Mouse (Mus musculus): ENCODE results near the gene Iars2. TPM values are rescaled to one million over a fixed set of nuclear protein-coding genes. Genes with fewer than 3 reads are reported as not detected.

Iars2 gene
- polyA plus RNA-seq, 1 experiment = 72.7 TPM

DNA sequence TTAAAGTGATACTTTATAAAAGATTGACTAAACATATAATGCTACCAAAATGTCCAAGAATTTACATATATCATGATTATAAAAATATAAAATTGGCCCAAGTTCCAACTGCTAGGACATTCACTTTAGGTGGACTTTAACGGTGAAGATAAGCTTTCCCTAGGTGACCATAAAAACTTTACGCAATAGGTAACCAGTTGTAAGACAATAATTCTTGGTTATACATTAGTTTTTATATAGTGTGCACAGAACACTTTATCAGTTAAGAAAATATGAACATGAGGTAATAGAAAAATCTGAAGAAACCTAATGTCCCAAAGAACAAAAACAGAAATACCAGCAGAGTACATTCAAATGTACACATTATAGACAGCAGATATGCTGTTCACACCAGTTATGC is 20.9 kb downstream of the Iars2 start:
- Histone ChIP-seq H3K4me3 (ENCODE audit: insufficient read depth, low read depth, low read length) (no peak overlapping the region), H3K4me1 (ENCODE audit: control insufficient read depth, insufficient read depth, insufficient read length, low read length) (no peaks in the 10 kb centered on the region; the same call in 1 of the 2 replicates), H3K27ac (replicated peaks; ENCODE audit: low read depth, low read length) (peak overlapping the region; percentile 83)

DNA sequence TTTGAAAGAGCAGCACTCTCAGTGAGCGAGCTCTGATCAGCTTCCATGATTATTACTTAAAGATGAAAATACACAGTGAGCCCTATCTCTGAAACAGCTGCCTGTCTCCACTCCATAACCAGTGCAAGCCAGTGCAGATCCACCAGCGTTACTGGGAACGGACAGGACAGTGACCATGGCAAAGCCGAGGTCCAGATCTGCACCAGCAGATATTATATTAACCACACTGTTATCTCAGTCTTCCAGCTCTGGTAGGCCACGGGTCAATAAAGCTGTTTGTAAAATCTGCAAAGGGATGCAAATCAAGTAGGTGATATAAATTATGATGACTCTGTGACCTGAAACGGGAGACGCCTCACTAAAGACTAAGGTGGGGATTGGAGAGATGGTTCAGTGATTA is 21.6 kb downstream of the Iars2 start:
- H3K27ac ChIP-seq (replicated peaks; ENCODE audit: low read depth, low read length) = no peak overlapping the region
- no peaks in the 10 kb centered on the region; the same call in 1 of the 2 replicates for H3K4me1 ChIP-seq (ENCODE audit: control insufficient read depth, insufficient read depth, insufficient read length, low read length)
- no peak overlapping the region for H3K4me3 ChIP-seq (ENCODE audit: insufficient read depth, low read depth, low read length)

- H3K27ac ChIP-seq (replicated peaks; ENCODE audit: low read depth, low read length) = no peak overlapping the region
- H3K4me1 ChIP-seq (ENCODE audit: control insufficient read depth, insufficient read depth, insufficient read length, low read length) = no peaks in the 10 kb centered on the region; the same call in 1 of the 2 replicates
- H3K4me3 ChIP-seq (ENCODE audit: insufficient read depth, low read depth, low read length) = no peak overlapping the region
These were observed 22.4 kb downstream of the Iars2 start for GRCm38 (mm10) chr1:185306836-185307235.

GRCm38 (mm10) chr1:185302816-185303215 is 26.4 kb downstream of the Iars2 start:
- H3K4me3 ChIP-seq (ENCODE audit: insufficient read depth, low read depth, low read length) = no peak overlapping the region
- no peak overlapping the region for H3K27ac ChIP-seq (replicated peaks; ENCODE audit: low read depth, low read length)
- H3K4me1 ChIP-seq (ENCODE audit: control insufficient read depth, insufficient read depth, insufficient read length, low read length) = peaks cover 3% of the 10 kb centered on the region; the same call in 1 of the 2 replicates

DNA sequence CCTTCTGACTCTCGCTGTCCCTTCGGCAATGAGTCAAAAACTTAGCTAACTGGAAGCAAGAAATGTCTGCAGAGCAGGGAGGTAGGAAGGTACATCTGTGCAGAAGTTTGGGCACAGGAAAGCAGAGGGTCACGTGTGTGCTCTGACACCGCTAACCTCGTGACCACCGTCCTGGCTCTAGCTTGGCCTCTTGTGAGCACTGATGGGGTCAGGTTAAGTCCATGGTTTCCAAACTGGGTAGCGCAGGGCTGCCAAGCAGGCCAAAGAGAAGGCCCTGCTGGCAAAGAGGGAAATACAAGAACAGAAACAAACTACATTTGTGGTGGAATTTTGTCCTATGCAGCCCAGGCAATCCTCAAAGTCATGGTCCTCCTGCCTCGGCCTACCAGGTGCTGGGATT is 30.7 kb downstream of the Iars2 start:
- Histone ChIP-seq H3K27ac (replicated peaks; ENCODE audit: low read depth, low read length) (peak overlapping the region; percentile 90), H3K4me1 (ENCODE audit: control insufficient read depth, insufficient read depth, insufficient read length, low read length) (peaks cover 3% of the 10 kb centered on the region; the same call in 1 of the 2 replicates), H3K4me3 (ENCODE audit: insufficient read depth, low read depth, low read length) (no peak overlapping the region)

DNA sequence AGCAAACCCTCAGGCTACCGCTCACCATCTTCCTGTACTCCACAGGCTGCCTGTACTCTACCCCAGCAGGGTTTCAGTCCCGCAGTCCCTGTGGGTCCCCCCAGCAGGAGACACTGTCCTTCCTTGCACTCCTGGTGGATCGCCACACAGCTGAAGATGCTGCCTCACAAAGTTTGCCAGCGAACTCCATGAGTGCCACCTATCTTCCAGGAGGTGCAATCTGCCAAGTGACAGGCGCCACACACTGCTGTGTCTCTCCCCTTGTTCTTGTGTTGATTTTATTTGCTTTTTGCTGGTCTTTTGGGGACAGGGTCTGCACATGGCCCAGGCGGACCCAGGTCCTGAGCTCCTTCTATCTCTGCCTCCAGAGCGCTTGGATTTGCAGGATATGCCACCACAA is 32.3 kb downstream of the Iars2 start:
- Histone ChIP-seq H3K27ac (replicated peaks; ENCODE audit: low read depth, low read length) (no peak overlapping the region), H3K4me1 (ENCODE audit: control insufficient read depth, insufficient read depth, insufficient read length, low read length) (peaks cover 3% of the 10 kb centered on the region; the same call in 1 of the 2 replicates), H3K4me3 (ENCODE audit: insufficient read depth, low read depth, low read length) (no peak overlapping the region)

DNA sequence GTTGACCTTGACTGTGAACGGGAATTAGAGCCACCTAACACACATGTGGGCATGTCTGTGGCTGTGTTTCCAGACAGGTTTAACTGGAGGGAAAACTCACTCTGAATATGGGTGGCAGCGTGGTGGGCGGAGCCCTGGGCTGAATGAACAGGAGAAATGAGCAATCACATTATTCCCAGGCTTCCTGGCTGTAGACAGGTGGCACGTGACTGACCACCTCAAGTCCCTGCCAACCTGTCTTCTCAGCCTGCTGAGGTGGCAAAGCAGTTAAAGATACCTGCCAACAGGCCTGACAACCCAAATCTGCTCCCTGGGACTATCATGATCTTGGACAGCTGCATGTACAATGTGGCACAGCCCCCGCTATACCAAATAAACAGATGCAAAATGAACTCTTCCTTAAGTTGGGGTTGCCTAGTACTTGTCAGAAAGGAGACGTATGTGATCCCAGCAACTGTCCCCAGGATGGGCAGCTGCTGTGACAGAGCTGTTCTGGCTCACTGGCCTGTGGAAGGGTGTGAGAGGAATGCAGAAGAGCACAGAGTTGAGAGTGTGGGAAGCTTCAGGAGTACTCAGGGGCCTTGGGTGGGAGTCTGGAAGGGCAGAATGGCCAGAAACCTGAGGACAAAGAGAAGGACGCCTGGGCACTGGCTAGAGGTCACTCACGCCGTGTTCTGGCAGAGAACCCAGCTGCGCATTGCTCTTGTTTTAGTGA is 36.4 kb downstream of the Iars2 start:
- H3K27ac ChIP-seq (replicated peaks; ENCODE audit: low read depth, low read length) = no peak overlapping the region
- H3K4me3 ChIP-seq (ENCODE audit: insufficient read depth, low read depth, low read length) = no peak overlapping the region
- H3K4me1 ChIP-seq (ENCODE audit: control insufficient read depth, insufficient read depth, insufficient read length, low read length) = no peaks in the 10 kb centered on the region

DNA sequence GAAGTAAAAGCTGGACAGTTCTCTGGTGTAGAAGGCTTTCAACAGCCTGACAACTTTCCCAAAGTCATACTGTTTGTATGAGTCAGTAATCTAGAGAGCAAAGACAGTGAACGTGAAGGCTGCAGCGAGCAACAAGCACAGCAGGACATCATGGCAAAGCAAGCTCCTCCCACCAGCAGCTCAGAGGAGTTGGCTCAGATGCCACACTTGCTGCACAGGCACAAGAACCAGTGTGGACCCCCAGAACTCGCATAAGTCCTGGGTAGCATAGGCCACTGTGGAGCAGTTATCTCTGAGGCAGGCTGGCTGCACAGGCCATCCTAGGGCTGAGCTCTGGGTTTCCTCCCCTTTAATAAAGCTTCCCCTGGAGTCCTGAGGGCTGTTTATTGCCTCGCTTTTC is 37.9 kb downstream of the Iars2 start:
- H3K4me3 ChIP-seq (ENCODE audit: insufficient read depth, low read depth, low read length) = no peak overlapping the region
- no peak overlapping the region for H3K27ac ChIP-seq (replicated peaks; ENCODE audit: low read depth, low read length)
- H3K4me1 ChIP-seq (ENCODE audit: control insufficient read depth, insufficient read depth, insufficient read length, low read length) = peaks cover 3% of the 10 kb centered on the region; the same call in 1 of the 2 replicates

DNA sequence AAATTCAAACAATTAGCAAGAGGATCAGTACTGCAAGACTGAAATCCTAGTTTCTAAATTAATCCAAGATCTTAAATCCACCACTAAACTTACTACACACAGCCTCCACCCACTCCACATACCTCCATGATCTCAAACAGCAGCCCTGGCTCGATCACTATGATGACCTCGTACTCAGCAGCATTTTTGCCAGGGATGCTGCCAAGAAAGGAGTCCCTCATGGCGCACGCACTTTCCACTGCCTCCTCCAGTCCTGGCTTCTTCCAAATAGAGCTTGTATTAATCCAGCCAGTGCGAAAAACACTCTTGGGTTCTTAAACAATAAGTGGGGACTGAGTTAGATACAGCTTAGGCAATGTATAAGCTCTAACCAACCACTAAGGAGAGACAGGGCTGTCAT is 40.0 kb downstream of the Iars2 start:
- H3K4me3 ChIP-seq (ENCODE audit: insufficient read depth, low read depth, low read length) = no peak overlapping the region
- H3K27ac ChIP-seq (replicated peaks; ENCODE audit: low read depth, low read length) = peak overlapping the region; percentile 43; the same call in 1 of the 2 replicates
- peaks cover 7% of the 10 kb centered on the region; the same call in 1 of the 2 replicates for H3K4me1 ChIP-seq (ENCODE audit: control insufficient read depth, insufficient read depth, insufficient read length, low read length)

- H3K27ac ChIP-seq (replicated peaks; ENCODE audit: low read depth, low read length) = no peak overlapping the region
- H3K4me3 ChIP-seq (ENCODE audit: insufficient read depth, low read depth, low read length) = no peak overlapping the region
- H3K4me1 ChIP-seq (ENCODE audit: control insufficient read depth, insufficient read depth, insufficient read length, low read length) = peaks cover 7% of the 10 kb centered on the region; the same call in 1 of the 2 replicates
These were observed 42.1 kb downstream of the Iars2 start for GRCm38 (mm10) chr1:185287066-185287465.

DNA sequence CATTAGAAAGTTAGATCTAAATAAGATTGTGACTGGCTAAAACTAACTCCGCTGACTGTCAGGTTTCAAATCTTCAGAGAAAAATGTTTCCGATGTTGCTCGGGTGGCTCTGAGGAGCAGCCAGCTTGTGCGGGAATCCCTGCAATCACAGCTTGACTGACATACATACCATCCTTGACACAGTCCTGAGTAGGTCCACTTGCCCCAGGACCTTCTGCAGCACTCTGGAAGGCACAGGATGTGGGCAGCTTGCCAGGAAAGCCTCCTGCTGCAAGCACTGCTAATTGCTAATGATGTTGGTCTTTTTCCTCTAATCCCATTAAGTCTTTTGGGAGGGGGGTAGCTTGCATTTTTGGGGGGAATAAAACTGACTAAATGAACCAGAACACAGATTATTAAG is 44.0 kb downstream of the Iars2 start:
- Histone ChIP-seq H3K4me1 (ENCODE audit: control insufficient read depth, insufficient read depth, insufficient read length, low read length) (peaks cover 7% of the 10 kb centered on the region; the same call in 1 of the 2 replicates), H3K4me3 (ENCODE audit: insufficient read depth, low read depth, low read length) (no peak overlapping the region), H3K27ac (replicated peaks; ENCODE audit: low read depth, low read length) (0 out of 2 replicates have a peak overlapping the region, but pooled peaks have one; percentile 21)

- no peak overlapping the region for H3K4me3 ChIP-seq (ENCODE audit: insufficient read depth, low read depth, low read length)
- H3K4me1 ChIP-seq (ENCODE audit: control insufficient read depth, insufficient read depth, insufficient read length, low read length) = peaks cover 7% of the 10 kb centered on the region; the same call in 1 of the 2 replicates
- 0 out of 2 replicates have a peak overlapping the region, but pooled peaks have one; percentile 21 for H3K27ac ChIP-seq (replicated peaks; ENCODE audit: low read depth, low read length)
These were observed 44.5 kb downstream of the Iars2 start for GRCm38 (mm10) chr1:185284740-185285139.

GRCm38 (mm10) chr1:185283247-185283646 is 45.9 kb downstream of the Iars2 start:
- no peak overlapping the region for H3K4me3 ChIP-seq (ENCODE audit: insufficient read depth, low read depth, low read length)
- H3K27ac ChIP-seq (replicated peaks; ENCODE audit: low read depth, low read length) = no peak overlapping the region
- peaks cover 7% of the 10 kb centered on the region; the same call in 1 of the 2 replicates for H3K4me1 ChIP-seq (ENCODE audit: control insufficient read depth, insufficient read depth, insufficient read length, low read length)

GRCm38 (mm10) chr1:185282846-185283245 is 46.4 kb downstream of the Iars2 start:
- no peak overlapping the region for H3K4me3 ChIP-seq (ENCODE audit: insufficient read depth, low read depth, low read length)
- H3K4me1 ChIP-seq (ENCODE audit: control insufficient read depth, insufficient read depth, insufficient read length, low read length) = peaks cover 7% of the 10 kb centered on the region; the same call in 1 of the 2 replicates
- no peak overlapping the region for H3K27ac ChIP-seq (replicated peaks; ENCODE audit: low read depth, low read length)

GRCm38 (mm10) chr1:185280616-185281015 is 48.6 kb downstream of the Iars2 start:
- Histone ChIP-seq H3K4me1 (ENCODE audit: control insufficient read depth, insufficient read depth, insufficient read length, low read length) (0 out of 2 replicates have a peak, but pooled peaks cover 4% of the 10 kb centered on the region), H3K4me3 (ENCODE audit: insufficient read depth, low read depth, low read length) (no peak overlapping the region), H3K27ac (replicated peaks; ENCODE audit: low read depth, low read length) (no peak overlapping the region)

GRCm38 (mm10) chr1:185279288-185279687 is 49.9 kb downstream of the Iars2 start:
- Histone ChIP-seq H3K4me1 (ENCODE audit: control insufficient read depth, insufficient read depth, insufficient read length, low read length) (no peaks in the 10 kb centered on the region), H3K27ac (replicated peaks; ENCODE audit: low read depth, low read length) (no peak overlapping the region), H3K4me3 (ENCODE audit: insufficient read depth, low read depth, low read length) (no peak overlapping the region)

Measured in brown adipose tissue, adult 24 weeks (tissue).